In the genomic region with DNA sequence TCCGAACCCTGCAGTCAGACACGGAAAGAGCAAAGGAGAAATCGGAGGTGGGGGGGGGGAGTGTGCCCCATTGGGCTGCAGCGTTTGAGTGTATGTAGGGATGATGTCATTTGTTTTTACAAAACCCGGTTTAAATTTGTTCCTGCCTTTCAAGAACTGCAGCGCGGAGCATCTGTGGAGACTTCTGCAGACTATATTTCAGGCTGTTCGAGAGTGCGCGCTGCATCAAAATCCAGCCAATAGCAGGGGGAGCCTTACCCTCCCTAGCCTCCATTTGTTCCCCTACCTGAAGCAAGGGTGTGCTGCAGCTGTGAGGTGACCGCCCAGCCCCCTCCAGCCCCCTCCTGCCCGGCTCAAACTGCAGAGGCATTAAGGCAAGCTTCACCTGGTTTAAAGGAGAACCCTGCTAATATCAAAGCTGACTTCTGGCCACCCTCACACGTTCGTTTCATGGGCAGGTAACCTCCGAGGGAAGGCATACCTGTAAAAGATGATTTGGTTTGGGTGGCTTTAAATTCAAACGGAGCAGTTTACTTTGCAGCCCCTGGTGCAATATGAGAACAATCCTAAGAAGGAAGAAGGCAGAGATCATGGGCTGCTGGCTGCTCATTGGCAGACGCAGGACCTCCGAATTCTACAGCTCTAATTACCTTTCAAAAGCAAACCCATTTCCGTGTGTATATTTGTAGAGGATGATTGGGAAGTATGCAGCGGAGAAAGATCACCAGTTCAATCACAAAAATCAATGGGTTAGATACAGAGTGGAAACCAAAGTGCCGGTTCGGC, we compare ENCODE assay signal across 8 mouse cellular contexts.
DNase-seq lines count a peak whose midpoint lies in the region; ATAC-seq and TF ChIP-seq lines count a peak whose summit lies in the region.

No protein-coding gene starts in this region.

- H3K36me3 ChIP-seq in lung, embryonic 15.5 days = no peaks in the 10 kb centered on the region
- no peaks in the 10 kb centered on the region for H3K36me3 ChIP-seq in forebrain, embryonic 10.5 days (replicated peaks)
- no peaks in the 10 kb centered on the region for H3K36me3 ChIP-seq in kidney, embryonic 15.5 days
- H3K36me3 ChIP-seq in liver, postnatal 0 days (replicated peaks; ENCODE audit: insufficient read depth, low read length) = no peaks in the 10 kb centered on the region

- TF ChIP-seq EP300 in liver, postnatal 0 days (IDR thresholded peaks at IDR 0.05; ENCODE audit: low read depth) = no peak

- peak; percentile 6; the same call in 1 of the 2 replicates for TF ChIP-seq CTCF in liver, postnatal 0 days (IDR thresholded peaks at IDR 0.05; ENCODE audit: low read depth)

- H3K9me3 ChIP-seq in lung, embryonic 15.5 days = no peaks in the 10 kb centered on the region
- no peaks in the 10 kb centered on the region for H3K9me3 ChIP-seq in forebrain, embryonic 10.5 days
- H3K9me3 ChIP-seq in kidney, embryonic 15.5 days (replicated peaks) = no peaks in the 10 kb centered on the region
- H3K9me3 ChIP-seq in liver, postnatal 0 days (ENCODE audit: low read length) = no peaks in the 10 kb centered on the region

- ATAC-seq in lung, embryonic 15.5 days (ENCODE audit: borderline replicate concordance, extremely low read depth, low FRiP score, low TSS enrichment) = peak; percentile 85; the same call in 1 of the 2 replicates
- ATAC-seq in kidney, embryonic 15.5 days (replicated peaks; ENCODE audit: low FRiP score) = peak; percentile 92
- peak; percentile 76 for ATAC-seq in liver, postnatal 0 days

- WGBS in lung, embryonic 15.5 days = 6% methylated on average over 22 of the region's 22 CpGs
- 12% methylated on average over 22 of the region's 22 CpGs for WGBS in forebrain, embryonic 10.5 days
- WGBS in kidney, embryonic 15.5 days = 6% methylated on average over 22 of the region's 22 CpGs
- WGBS in liver, postnatal 0 days (ENCODE audit: insufficient replicate concordance) = 7% methylated on average over 22 of the region's 22 CpGs

- H3K4me3 ChIP-seq in lung, embryonic 15.5 days = peak overlapping the region; percentile 36
- H3K4me3 ChIP-seq in forebrain, embryonic 10.5 days = peak overlapping the region; percentile 48
- H3K4me3 ChIP-seq in kidney, embryonic 15.5 days (replicated peaks) = peak overlapping the region; percentile 42
- peak overlapping the region; percentile 19 for H3K4me3 ChIP-seq in liver, postnatal 0 days (ENCODE audit: low read depth, low read length)

- 0 out of 2 replicates have a peak overlapping the region, but pooled peaks have one; percentile 14 for H3K9ac ChIP-seq in lung, embryonic 15.5 days
- H3K9ac ChIP-seq in kidney, embryonic 15.5 days = no peak overlapping the region; the same call in 1 of the 2 replicates
- 0 out of 2 replicates have a peak overlapping the region, but pooled peaks have one; percentile 21 for H3K9ac ChIP-seq in liver, postnatal 0 days (replicated peaks)

- peak overlapping the region; percentile 74 for H3K4me2 ChIP-seq in lung, embryonic 15.5 days
- H3K4me2 ChIP-seq in kidney, embryonic 15.5 days = peak overlapping the region; percentile 72
- peak overlapping the region; percentile 69 for H3K4me2 ChIP-seq in liver, postnatal 0 days (ENCODE audit: low read depth, low read length)

- H3K27ac ChIP-seq in lung, embryonic 15.5 days = no peak overlapping the region
- peak overlapping the region; percentile 70 for H3K27ac ChIP-seq in forebrain, embryonic 10.5 days
- H3K27ac ChIP-seq in kidney, embryonic 15.5 days = no peak overlapping the region
- no peak overlapping the region for H3K27ac ChIP-seq in liver, postnatal 0 days (ENCODE audit: low read depth)

- no peaks in the 10 kb centered on the region for H3K27me3 ChIP-seq in lung, embryonic 15.5 days
- peaks cover 32% of the 10 kb centered on the region for H3K27me3 ChIP-seq in forebrain, embryonic 10.5 days (ENCODE audit: poor library complexity, severe bottlenecking)
- peaks cover 11% of the 10 kb centered on the region; the same call in 1 of the 2 replicates for H3K27me3 ChIP-seq in kidney, embryonic 15.5 days
- no peaks in the 10 kb centered on the region for H3K27me3 ChIP-seq in liver, postnatal 0 days (ENCODE audit: insufficient read depth, low read length)

- no peak for DNase-seq in lung, postnatal 10 days
- DNase-seq in forebrain, embryonic 10.5 days (ENCODE audit: extremely low spot score, low spot score) = peak; percentile 30
- peak; percentile 22 for DNase-seq in liver, postnatal 0 days
- peak; percentile 68 for DNase-seq in telencephalon, adult 2 months (ENCODE audit: low read depth, low spot score)
- no peak for DNase-seq in ovary, postnatal 36 days (ENCODE audit: low spot score)
- DNase-seq in testis, postnatal 14 days (ENCODE audit: low spot score) = no peak

- H3K4me1 ChIP-seq in lung, embryonic 15.5 days = peaks cover 3% of the 10 kb centered on the region; the same call in 1 of the 2 replicates
- peaks cover 20% of the 10 kb centered on the region for H3K4me1 ChIP-seq in forebrain, embryonic 10.5 days
- peaks cover 10% of the 10 kb centered on the region for H3K4me1 ChIP-seq in kidney, embryonic 15.5 days
- H3K4me1 ChIP-seq in liver, postnatal 0 days (ENCODE audit: insufficient read depth) = no peaks in the 10 kb centered on the region

Comparison
In these comparisons a context has a peak if more than half of its experiments do, and no peak if none do; other contexts are left out.
1. DNase-seq: peak in forebrain, embryonic 10.5 days (single experiment), liver, postnatal 0 days (single experiment) and telencephalon, adult 2 months (single experiment); none in lung, postnatal 10 days (single experiment), ovary, postnatal 36 days (single experiment) and testis, postnatal 14 days (single experiment).
2. Peak in every context shown above with its lines, with median percentiles within 50 percentile points of each other: ATAC-seq, H3K4me2 ChIP-seq and H3K4me3 ChIP-seq.